ENCODE assay signal across 8 mouse cellular contexts in the genomic region with DNA sequence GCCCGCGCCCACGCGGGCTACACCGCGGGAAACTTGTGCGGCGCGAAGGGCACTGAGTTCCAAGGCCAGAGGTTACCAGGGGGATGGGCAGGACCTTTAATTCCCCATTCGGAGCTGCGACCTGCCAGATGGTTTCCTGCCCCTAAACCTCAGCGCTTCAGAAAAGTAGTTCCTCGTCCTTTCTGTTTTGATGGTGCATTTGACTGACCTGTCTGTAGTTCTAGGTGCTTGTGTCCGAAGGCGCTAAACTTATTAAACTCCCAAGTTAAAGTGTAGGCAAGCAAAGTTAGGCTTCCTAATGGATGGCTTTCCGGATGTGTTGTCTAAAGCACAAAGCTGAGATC. TPM values are rescaled to one million over a fixed set of nuclear protein-coding genes. Genes with fewer than 3 reads are reported as not detected.
A peak's percentile ranks its signal among the peaks of the same experiment; 100 is the strongest.
DNase-seq lines count a peak whose midpoint lies in the region; ATAC-seq and TF ChIP-seq lines count a peak whose summit lies in the region.

No protein-coding gene starts in this region.

- H3K9ac ChIP-seq in hindbrain, embryonic 14.5 days = peak overlapping the region; percentile 88
- peak overlapping the region; percentile 84 for H3K9ac ChIP-seq in midbrain, embryonic 14.5 days (replicated peaks; ENCODE audit: low read length)

- no peaks in the 10 kb centered on the region for H3K36me3 ChIP-seq in hindbrain, embryonic 14.5 days (replicated peaks; ENCODE audit: control insufficient read depth, insufficient read depth)
- no peaks in the 10 kb centered on the region for H3K36me3 ChIP-seq in midbrain, embryonic 14.5 days (ENCODE audit: control insufficient read depth, insufficient read depth, low read length)

- peak overlapping the region; percentile 90; the same call in 1 of the 2 replicates for H3K27ac ChIP-seq in hindbrain, embryonic 14.5 days
- H3K27ac ChIP-seq in midbrain, embryonic 14.5 days (replicated peaks; ENCODE audit: low read depth, low read length) = peak overlapping the region; percentile 83; the same call in 1 of the 2 replicates

- DNase-seq in kidney, adult 9 months = peak; percentile 71
- no peak for DNase-seq in kidney, postnatal 10 days
- DNase-seq in brain, embryonic 14.5 days (ENCODE audit: low read depth) = peak; percentile 39
- DNase-seq in hindbrain, embryonic 14.5 days (ENCODE audit: low spot score) = no peak
- DNase-seq in midbrain, embryonic 14.5 days = no peak
- DNase-seq in adrenal gland, adult 2 months = no peak
- no peak for DNase-seq in gastrocnemius, postnatal 4 days (ENCODE audit: low spot score in 2 of 2)
- no peak for DNase-seq in left cerebral cortex, postnatal 4 days

- H3K4me3 ChIP-seq in hindbrain, embryonic 14.5 days (replicated peaks; ENCODE audit: low read length) = peak overlapping the region; percentile 87
- H3K4me3 ChIP-seq in midbrain, embryonic 14.5 days (replicated peaks; ENCODE audit: low read depth, low read length) = peak overlapping the region; percentile 76

- WGBS in hindbrain, embryonic 14.5 days = 0% methylated on average over 16 of the region's 16 CpGs
- 1% methylated on average over 16 of the region's 16 CpGs for WGBS in midbrain, embryonic 14.5 days

- H3K4me2 ChIP-seq in hindbrain, embryonic 14.5 days (replicated peaks) = peak overlapping the region; percentile 89
- peak overlapping the region; percentile 94 for H3K4me2 ChIP-seq in midbrain, embryonic 14.5 days (ENCODE audit: low read length)

- no peak for TF ChIP-seq POLR2A in brain, embryonic 14.5 days (IDR thresholded peaks at IDR 0.05; ENCODE audit: borderline replicate concordance, extremely low read depth, insufficient read depth, insufficient read length, poor library complexity, severe bottlenecking)

- TF ChIP-seq CTCF in brain, embryonic 14.5 days (IDR thresholded peaks at IDR 0.05; ENCODE audit: borderline replicate concordance, extremely low read depth, insufficient read depth, insufficient read length) = no peak

- peaks cover 13% of the 10 kb centered on the region; the same call in 1 of the 2 replicates for H3K4me1 ChIP-seq in hindbrain, embryonic 14.5 days (replicated peaks; ENCODE audit: control insufficient read depth, insufficient read depth, low read length)
- 0 out of 2 replicates have a peak, but pooled peaks cover 6% of the 10 kb centered on the region for H3K4me1 ChIP-seq in midbrain, embryonic 14.5 days (ENCODE audit: control insufficient read depth, insufficient read depth, low read length)

- H3K27me3 ChIP-seq in hindbrain, embryonic 14.5 days (ENCODE audit: control insufficient read depth, insufficient read depth, low read length) = no peaks in the 10 kb centered on the region
- H3K27me3 ChIP-seq in midbrain, embryonic 14.5 days (ENCODE audit: control insufficient read depth, insufficient read depth, low read length) = peaks cover 17% of the 10 kb centered on the region; the same call in 1 of the 2 replicates

- no peak for ATAC-seq in hindbrain, embryonic 14.5 days (ENCODE audit: low FRiP score)
- ATAC-seq in midbrain, embryonic 14.5 days (ENCODE audit: low FRiP score, low TSS enrichment) = no peak

- H3K9me3 ChIP-seq in hindbrain, embryonic 14.5 days (ENCODE audit: control insufficient read depth, low read length) = no peaks in the 10 kb centered on the region
- no peaks in the 10 kb centered on the region for H3K9me3 ChIP-seq in midbrain, embryonic 14.5 days (ENCODE audit: control insufficient read depth, low read length)

- intact Hi-C loops in left cerebral cortex, postnatal 4 days (cut with DNase I) = loop anchor here (2.0 to 10.0 kb wide), 3 partner anchors 95 to 312 kb away; no protein-coding TSS in a partner anchor

RNA-seq across cellular contexts. Expression of a gene that starts 39.5 kb away (rescaled TPM):
- polyA plus RNA-seq in brain, embryonic 14.5 days (2012; rRNA removed) = 3.1 and 11.8 TPM in 2 replicates
- polyA plus RNA-seq in hindbrain, embryonic 14.5 days (2014; fragmentation: Nextera tagmentation; extraction: Ambion mirVana) = 35.2 and 38.7 TPM in 2 replicates
- 11.8 and 17.5 TPM in 2 replicates for polyA plus RNA-seq in midbrain, embryonic 14.5 days (2014; fragmentation: Nextera tagmentation; extraction: Ambion mirVana)
- 10 to 100 TPM; 31.3 to 52.2 TPM for total RNA-seq in adrenal gland, adult 2 months (2021)
- polyA plus RNA-seq in adrenal gland, adult 2 months (2012; rRNA removed) = 18.5 and 28.6 TPM in 2 replicates
- 10 to 100 TPM; 58.4 to 59.1 TPM for total RNA-seq in gastrocnemius, postnatal 4 days (2021)
- 10 to 100 TPM; 27.4 to 28.0 TPM for total RNA-seq in left cerebral cortex, postnatal 4 days (2021)

Comparison
In these comparisons a context has a peak if more than half of its experiments do, and no peak if none do; other contexts are left out.
1. DNase-seq: peak in kidney, adult 9 months (single experiment) and brain, embryonic 14.5 days (single experiment); none in kidney, postnatal 10 days (single experiment), hindbrain, embryonic 14.5 days (single experiment), midbrain, embryonic 14.5 days (single experiment), adrenal gland, adult 2 months (single experiment), gastrocnemius, postnatal 4 days (0 of 2) and left cerebral cortex, postnatal 4 days (single experiment).